Mouse (Mus musculus) lung, adult 2 months (tissue): Measurements from ENCODE around the gene Btbd9. TPM values are rescaled to one million over a fixed set of nuclear protein-coding genes. Genes with fewer than 3 reads are reported as not detected.

Experiments
- DNase-seq: peaks from one replicate; pipeline ENCODE4 v3.0.0; 2022
- H3K4me1 ChIP-seq: fragments of 200-500 bp; 2 replicates; pipeline ENCODE4 v1.6.1; 2011; ENCODE audit warnings: low read length; ENCODE audit not compliant: control insufficient read depth, insufficient read depth
- H3K4me3 ChIP-seq: fragments of 200-500 bp; replicated peaks from 2 replicates; pipeline ENCODE3; 2011; ENCODE audit warnings: low read depth, mild to moderate bottlenecking, control low read depth, low read length; ENCODE audit errors: extremely low read depth
- CTCF ChIP-seq: fragments of 200-500 bp; IDR thresholded peaks from 2 replicates; pipeline ENCODE4 v1.5.1; 2011; ENCODE audit warnings: mild to moderate bottlenecking, low read length, control low read depth; ENCODE audit not compliant: insufficient read depth
- POLR2A ChIP-seq: fragments of 200-500 bp; IDR thresholded peaks from 2 replicates; pipeline ENCODE4 v1.6.1; 2011; ENCODE audit warnings: low read depth, mild to moderate bottlenecking, control low read depth, low read length, borderline replicate concordance; ENCODE audit errors: extremely low read depth
- WGBS: fragments of 180-500 bp; shearing (Covaris S2); methylation state at CpG from one replicate; pipeline ENCODE4 v1.1.7; 2018; 5-methylcytosine and 5-hydroxymethylcytosine counted together
- polyA plus RNA-seq: library from polyadenylated mRNA; depleted of rRNA; stranded (reverse); fragments of >200 nt; gene quantifications from 2 replicates; pipeline ENCODE4 v1.2.3, GENCODE M21; 2012

Btbd9 gene
- polyA plus RNA-seq, 1 experiment, result 24.2 TPM

DNA sequence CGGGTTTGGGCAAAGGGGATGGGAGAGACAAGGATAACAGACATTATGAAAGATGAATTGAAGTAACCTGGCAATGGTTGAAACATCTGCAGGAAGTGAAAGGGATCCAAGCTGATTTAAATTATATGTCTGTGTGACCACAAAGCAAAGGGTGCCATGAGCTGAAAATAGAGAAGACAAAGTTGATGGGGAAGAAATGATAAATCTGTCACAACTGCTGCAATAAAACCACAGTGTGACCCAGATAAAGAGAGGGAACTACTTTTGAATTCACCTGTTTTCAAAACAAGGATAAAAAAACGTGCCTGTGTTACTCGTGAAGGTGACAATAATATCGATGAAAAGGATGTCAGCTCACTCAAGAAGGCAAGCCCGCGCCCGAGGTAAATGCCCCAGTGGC, 156.8 kb downstream of the Btbd9 start:
- no peak for DNase-seq
- no peak for TF ChIP-seq POLR2A
- TF ChIP-seq CTCF, result no peak
- no peak overlapping the region for H3K4me3 ChIP-seq
- WGBS, result 85% methylated on average over 7 of the region's 7 CpGs
- H3K4me1 ChIP-seq, result no peaks in the 10 kb centered on the region

- Histone ChIP-seq H3K4me1 (no peaks in the 10 kb centered on the region), H3K4me3 (no peak overlapping the region)
- TF ChIP-seq POLR2A (no peak), CTCF (no peak)
- 49% methylated on average over 4 of the region's 4 CpGs for WGBS
- DNase-seq, result no peak
Observed at GRCm38 (mm10) chr17:30418510-30418909, 157.8 kb downstream of the Btbd9 start.

GRCm38 (mm10) chr17:30417106-30417505, 159.2 kb downstream of the Btbd9 start:
- DNase-seq, result no peak
- TF ChIP-seq CTCF (no peak), POLR2A (no peak)
- H3K4me1 ChIP-seq, result no peaks in the 10 kb centered on the region
- 79% methylated on average over 4 of the region's 4 CpGs for WGBS
- H3K4me3 ChIP-seq, result no peak overlapping the region

DNA sequence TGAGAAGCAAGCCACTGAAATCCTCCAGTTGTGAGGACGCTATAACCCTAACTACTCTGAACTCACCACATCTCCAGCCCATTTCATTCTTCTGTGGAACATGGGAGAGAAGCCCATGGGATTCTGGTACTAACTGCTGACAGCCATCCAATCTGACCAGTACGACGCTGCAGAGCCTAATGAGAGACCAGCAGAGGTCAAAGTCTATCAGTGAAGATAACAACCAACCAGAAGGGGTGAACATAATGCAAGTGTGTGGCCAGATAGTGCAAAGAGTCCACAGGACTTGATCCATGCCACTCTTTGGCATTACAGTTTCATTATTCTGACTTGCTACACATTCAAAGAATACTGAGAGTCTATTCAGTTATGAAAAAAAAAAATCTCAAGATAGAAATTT, 160.6 kb downstream of the Btbd9 start:
- Histone ChIP-seq H3K4me1 (no peaks in the 10 kb centered on the region), H3K4me3 (no peak overlapping the region)
- TF ChIP-seq POLR2A (no peak), CTCF (no peak)
- DNase-seq, result no peak
- 87% methylated on average over 3 of the region's 3 CpGs for WGBS

DNA sequence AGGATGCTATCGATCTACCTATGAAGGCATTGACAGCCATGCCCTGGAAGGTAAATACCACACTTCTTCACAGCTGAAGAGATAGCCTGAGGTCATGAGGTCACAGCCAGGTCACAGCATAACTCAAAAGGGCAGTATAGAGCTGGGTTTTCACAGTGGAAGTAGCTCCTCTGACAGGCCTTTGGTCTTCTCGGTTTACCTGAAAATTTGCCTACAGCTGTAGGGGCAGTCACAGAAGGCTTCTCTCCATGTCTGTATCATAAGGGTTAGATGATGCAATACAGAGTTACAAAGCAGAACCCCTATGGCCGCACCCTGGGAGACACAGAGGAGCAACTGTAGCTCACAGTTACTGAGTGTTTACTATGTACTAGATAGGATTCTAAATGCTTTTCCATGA, 163.3 kb downstream of the Btbd9 start:
- TF ChIP-seq POLR2A (no peak), CTCF (no peak)
- Histone ChIP-seq H3K4me1 (no peaks in the 10 kb centered on the region), H3K4me3 (no peak overlapping the region)
- WGBS, result 72% methylated on average over 3 of the region's 3 CpGs
- no peak for DNase-seq

DNA sequence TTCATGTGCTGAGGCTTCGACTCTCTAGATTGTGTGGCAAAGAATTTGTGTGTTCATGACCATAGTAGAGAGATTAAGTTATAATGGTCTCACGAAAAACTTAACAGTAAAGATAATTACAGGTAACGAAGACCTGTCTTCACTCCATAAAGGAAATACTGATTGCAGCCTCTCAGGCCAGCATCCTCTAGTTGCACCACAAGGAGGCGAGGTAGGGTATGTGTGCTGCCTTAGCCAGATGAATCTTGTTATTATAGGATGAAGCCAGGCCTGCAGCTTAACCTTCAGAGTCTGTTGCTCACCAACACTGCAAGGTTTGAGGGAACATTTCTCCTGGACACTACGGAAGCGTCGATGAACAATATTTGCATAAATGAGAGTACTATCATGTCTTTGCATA, 170.3 kb downstream of the Btbd9 start:
- Histone ChIP-seq H3K4me1 (peaks cover 4% of the 10 kb centered on the region), H3K4me3 (no peak overlapping the region)
- TF ChIP-seq POLR2A (no peak), CTCF (no peak)
- DNase-seq, result no peak
- WGBS, result 94% methylated on average over 7 of the region's 7 CpGs

DNA sequence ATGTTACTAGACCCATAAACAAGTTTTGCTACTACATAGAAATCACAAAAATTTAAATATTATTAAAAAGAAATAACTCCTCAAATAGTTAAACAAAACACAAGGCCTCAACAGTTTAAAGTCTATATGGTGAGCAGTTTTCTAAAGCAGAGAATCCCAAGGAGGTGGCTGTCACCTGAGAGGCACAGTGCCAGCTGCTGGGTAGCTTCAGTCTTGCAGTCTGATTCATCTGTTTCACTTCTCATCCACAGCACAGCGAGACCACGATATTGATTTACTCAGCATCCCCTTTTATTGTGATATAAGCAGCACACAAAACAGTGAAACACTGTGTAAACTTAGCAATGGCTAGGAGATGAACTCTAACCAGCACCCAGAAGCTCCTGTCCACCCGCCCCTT, 173.4 kb downstream of the Btbd9 start:
- no peak for TF ChIP-seq CTCF
- no peak for TF ChIP-seq POLR2A
- H3K4me3 ChIP-seq, result no peak overlapping the region
- no peak for DNase-seq
- WGBS, result 94% methylated on average over 3 of the region's 3 CpGs
- peaks cover 4% of the 10 kb centered on the region for H3K4me1 ChIP-seq

DNA sequence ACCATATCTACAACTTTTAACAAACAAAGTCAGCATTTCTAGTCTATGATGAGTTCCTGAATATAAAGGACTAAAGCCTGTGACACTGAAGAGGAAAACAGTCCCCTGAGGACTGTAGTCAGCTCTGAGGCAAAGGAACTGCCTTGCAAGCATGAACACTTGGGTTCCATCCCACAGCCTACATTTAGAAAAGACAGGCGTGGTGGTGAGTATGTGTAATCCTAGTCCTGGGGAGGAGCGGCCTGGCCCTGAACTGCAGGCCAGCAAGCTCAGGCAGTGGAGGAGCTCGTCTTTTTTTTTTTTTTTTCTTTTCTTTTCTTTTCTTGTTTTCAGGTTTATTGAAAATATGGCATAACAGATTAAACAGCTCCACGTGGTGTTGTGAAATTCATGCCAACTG, 181.0 kb downstream of the Btbd9 start:
- 84% methylated on average over 4 of the region's 4 CpGs for WGBS
- DNase-seq, result no peak
- no peak for TF ChIP-seq POLR2A
- no peak for TF ChIP-seq CTCF

GRCm38 (mm10) chr17:30392031-30392430, 184.3 kb downstream of the Btbd9 start:
- TF ChIP-seq POLR2A (no peak), CTCF (no peak)
- WGBS, result 74% methylated on average over 4 of the region's 4 CpGs

More for the DNA sequence above, 181.0 kb downstream of the Btbd9 start:
- Histone ChIP-seq H3K4me1 (no peaks in the 10 kb centered on the region), H3K4me3 (no peak overlapping the region)

DNA sequence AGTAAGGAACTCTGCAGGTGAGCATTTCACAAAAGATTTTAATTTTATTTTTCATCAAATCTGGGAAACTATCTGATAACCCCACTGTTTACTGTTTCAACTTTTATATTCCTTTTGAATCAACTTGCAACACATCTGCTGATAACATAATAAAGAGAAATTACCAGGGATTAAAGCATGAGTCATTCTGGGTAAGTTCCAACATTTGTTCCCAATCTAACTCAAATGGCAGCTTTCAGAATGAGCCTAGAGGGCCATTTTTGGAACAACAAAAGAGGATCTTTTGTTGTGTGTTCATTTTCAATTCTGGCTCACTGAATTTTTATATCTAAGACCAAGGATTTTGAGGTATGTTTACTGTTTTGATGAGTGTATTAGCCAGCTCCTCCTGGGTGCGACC, 185.1 kb downstream of the Btbd9 start:
- no peak overlapping the region for H3K4me3 ChIP-seq
- no peaks in the 10 kb centered on the region for H3K4me1 ChIP-seq
- no peak for TF ChIP-seq CTCF
- no peak for TF ChIP-seq POLR2A
- 73% methylated on average over 1 of the region's 1 CpGs for WGBS
- DNase-seq, result no peak

More at GRCm38 (mm10) chr17:30392031-30392430, 184.3 kb downstream of the Btbd9 start:
- no peak for DNase-seq
- no peak overlapping the region for H3K4me3 ChIP-seq
- H3K4me1 ChIP-seq, result no peaks in the 10 kb centered on the region
